Mouse (Mus musculus): Measurements from ENCODE around the gene Grb7.

DNA sequence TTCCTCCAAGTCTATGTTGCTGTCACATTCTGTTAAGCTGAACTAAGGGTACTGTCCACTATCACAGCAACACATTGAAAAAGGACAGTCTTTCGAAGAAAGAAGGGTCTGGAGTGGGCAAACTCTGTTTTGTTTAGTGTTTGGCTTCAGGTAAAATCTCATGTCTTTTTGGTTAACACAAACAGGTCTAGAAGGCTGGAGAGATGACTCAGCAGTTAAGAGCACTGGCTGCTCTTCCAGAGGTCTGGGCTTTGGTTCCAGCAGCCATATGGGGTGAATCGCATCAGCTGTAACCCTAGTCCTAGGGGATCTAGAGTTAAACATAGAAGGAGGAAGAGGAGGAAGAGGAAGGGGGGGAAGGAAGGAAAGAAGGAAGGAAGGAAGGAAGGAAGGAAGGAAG lies 39.6 kb downstream of the Grb7 start:
- TF ChIP-seq CTCF (IDR thresholded peaks at IDR 0.05; ENCODE audit: extremely low read depth, insufficient read depth, insufficient read length, insufficient replicate concordance) (no peak), POLR2A (IDR thresholded peaks at IDR 0.05; ENCODE audit: low read depth, low read length) (no peak)

All from spleen, adult 2 months (tissue).